Mouse (Mus musculus): ENCODE measurements at regions not wholly inside any gene's neighbourhood (a gene's known extent, or its start where the extent isn't known, plus 50 kb on each side); places are given as distances from the start of the nearest gene placed in this dataset.

DNA sequence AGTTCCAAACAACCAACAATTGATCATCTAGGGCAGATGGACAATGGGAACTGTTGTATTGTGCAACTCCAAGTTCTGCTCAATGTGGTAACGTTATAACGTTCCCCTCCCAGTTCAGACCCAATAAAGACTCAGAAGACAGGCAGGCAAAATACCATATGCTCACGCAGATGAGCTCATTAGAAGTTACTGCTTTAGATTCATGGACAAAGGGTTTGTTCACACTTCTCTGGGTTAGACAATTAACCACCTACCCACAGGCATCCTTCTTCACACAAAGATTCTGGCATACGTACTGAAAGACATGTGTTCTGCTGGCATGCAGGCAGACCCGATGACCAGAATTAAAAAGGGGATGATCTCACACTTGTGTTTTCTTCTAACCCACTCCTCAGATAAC, 130.0 kb downstream of the Polr2m start:
- DNase-seq: no peak
